In the genomic region with DNA sequence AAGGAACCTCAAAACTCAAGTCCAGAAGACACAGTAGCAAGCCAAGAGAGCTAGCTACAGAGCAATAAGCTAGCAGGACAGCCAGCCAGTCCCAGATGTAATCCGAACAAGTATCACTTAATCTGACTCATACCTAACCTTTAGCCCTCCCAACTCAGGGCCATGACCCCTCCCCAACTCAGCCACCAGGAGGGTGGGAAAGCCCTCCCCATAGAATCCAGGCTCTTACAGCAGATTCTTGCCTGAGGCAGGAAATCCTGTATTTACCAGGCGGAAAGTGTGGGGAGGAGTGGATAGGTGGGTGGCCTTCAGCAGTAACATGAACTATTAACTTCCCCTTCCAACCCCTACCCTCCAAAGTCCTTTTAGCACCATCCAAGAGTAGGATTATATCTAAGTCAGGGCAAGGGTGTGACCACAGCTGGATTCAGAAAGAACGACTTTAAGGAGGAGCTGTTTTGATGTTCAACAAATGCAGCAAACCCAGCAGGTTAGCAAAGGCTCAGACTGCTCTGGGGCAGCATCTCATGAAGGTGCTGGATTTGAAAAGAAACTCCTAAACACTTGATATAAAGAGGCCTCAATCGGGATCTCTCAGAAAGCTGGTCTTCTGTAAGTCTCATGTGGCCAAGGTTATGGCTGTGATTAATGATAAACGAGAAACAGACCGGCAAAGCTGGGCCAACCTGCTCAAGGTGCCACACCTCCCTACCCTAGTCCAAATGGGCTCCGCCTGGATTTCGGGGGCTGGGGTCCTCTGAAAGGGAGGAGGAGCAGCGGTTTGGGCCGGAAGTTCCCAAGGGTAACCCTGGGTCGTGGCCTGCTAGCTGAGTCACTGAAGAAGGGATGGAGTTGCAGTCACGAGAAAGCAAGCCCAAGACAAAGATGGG, we compare ENCODE assay signal across 1 mouse cellular context.
TF ChIP-seq lines count a peak whose summit lies in the region.

Gene Rnd2 (plus strand): TSS at position 789 of the 890 bp plus-strand sequence.

TF ChIP-seq in MEL, 35 proteins besides CTCF, POLR2A, EP300 and RAD21 (continued from another document):
- no peak for TF ChIP-seq POLR2AphosphoS5 (IDR thresholded peaks at IDR 0.05; ENCODE audit: borderline replicate concordance, low read depth, low read length)
- TF ChIP-seq MAZ (IDR thresholded peaks at IDR 0.05; ENCODE audit: low read depth, low read length), result no peak
- TF ChIP-seq MAFK (IDR thresholded peaks at IDR 0.05; ENCODE audit: borderline replicate concordance, low read depth, low read length), result no peak
- TF ChIP-seq USF2 (IDR thresholded peaks at IDR 0.05; ENCODE audit: borderline replicate concordance in 1 of 2, insufficient read depth in 1 of 2, low read depth in 1 of 2, low read length in 2 of 2), result no peak
- no peak for TF ChIP-seq GABPA (IDR thresholded peaks at IDR 0.05; ENCODE audit: low read depth, low read length)
- TF ChIP-seq CHD1 (IDR thresholded peaks at IDR 0.05; ENCODE audit: low read depth, low read length), result peak; percentile 73
- TF ChIP-seq MYB (IDR thresholded peaks at IDR 0.05; ENCODE audit: low read depth, low read length), result no peak
- TF ChIP-seq ZNF384 (IDR thresholded peaks at IDR 0.05; ENCODE audit: low read depth, low read length), result no peak
- TF ChIP-seq SIN3A (IDR thresholded peaks at IDR 0.05; ENCODE audit: low read length), result no peak
- TF ChIP-seq USF1 (IDR thresholded peaks at IDR 0.05; ENCODE audit: low read depth, low read length), result no peak
- no peak for TF ChIP-seq JUND (IDR thresholded peaks at IDR 0.05; ENCODE audit: low read depth, low read length)
- no peak; the same call in 1 of the 2 replicates for TF ChIP-seq NELFE (IDR thresholded peaks at IDR 0.05; ENCODE audit: low read depth, low read length)
- TF ChIP-seq BHLHE40 (IDR thresholded peaks at IDR 0.05; ENCODE audit: borderline replicate concordance, low read depth, low read length), result no peak
- TF ChIP-seq E2F4 (IDR thresholded peaks at IDR 0.05; ENCODE audit: borderline replicate concordance, low read depth, low read length), result no peak
- peak; percentile 26; the same call in 1 of the 2 replicates for TF ChIP-seq HCFC1 (IDR thresholded peaks at IDR 0.05; ENCODE audit: low read depth, low read length)
- TF ChIP-seq MXI1 (IDR thresholded peaks at IDR 0.05; ENCODE audit: low read depth, low read length), result 0 out of 2 replicates have a peak, but pooled peaks have one; percentile 24
- TF ChIP-seq TBP (IDR thresholded peaks at IDR 0.05; ENCODE audit: low read depth, low read length), result peak; percentile 58
